Mouse (Mus musculus) heart, embryonic 13.5 days (tissue): ENCODE data around the gene Spty2d1. TPM values are rescaled to one million over a fixed set of nuclear protein-coding genes. Genes with fewer than 3 reads are reported as not detected.
"Not testable (repeated sequence)": the region's sequence is repeated elsewhere in the genome, so short reads cannot be mapped to it uniquely, and the experiment has no call there.

Experiments used
- ATAC-seq: fragments of 200-750 bp; cut with Nextera tagmentation; 2 replicates; pipeline ENCODE4 v1.8.0; 2017; ENCODE audit warnings: moderate TSS enrichment; ENCODE audit not compliant: insufficient number of reproducible peaks, low FRiP score, low TSS enrichment; ENCODE audit errors: extremely low read depth
- H3K27ac ChIP-seq: fragments of 300-500 bp; sonication (generic); replicated peaks from 2 replicates; pipeline ENCODE4 v1.5.1; 2015; ENCODE audit warnings: moderate library complexity, mild to moderate bottlenecking, inconsistent platforms
- H3K27me3 ChIP-seq: fragments of 300-500 bp; sonication (generic); replicated peaks from 2 replicates; pipeline ENCODE4 v1.6.1; 2015; ENCODE audit warnings: mild to moderate bottlenecking, inconsistent platforms
- H3K36me3 ChIP-seq: fragments of 300-500 bp; sonication (generic); 2 replicates; pipeline ENCODE4 v1.6.1; 2015; ENCODE audit warnings: mild to moderate bottlenecking, inconsistent platforms
- H3K4me1 ChIP-seq: fragments of 300-500 bp; sonication (generic); 2 replicates; pipeline ENCODE4 v1.6.1; 2015; ENCODE audit warnings: inconsistent platforms
- H3K4me2 ChIP-seq: fragments of 300-500 bp; sonication (generic); 2 replicates; pipeline ENCODE4 v1.6.1; 2015; ENCODE audit warnings: inconsistent platforms, mild to moderate bottlenecking, moderate library complexity
- H3K4me3 ChIP-seq: fragments of 300-500 bp; sonication (generic); 2 replicates; pipeline ENCODE4 v1.5.1; 2015; ENCODE audit warnings: moderate library complexity, mild to moderate bottlenecking, inconsistent platforms
- H3K9ac ChIP-seq: fragments of 300-500 bp; sonication (generic); 2 replicates; pipeline ENCODE4 v1.6.1; 2015; ENCODE audit warnings: inconsistent platforms, mild to moderate bottlenecking, moderate library complexity
- H3K9me3 ChIP-seq: fragments of 300-500 bp; sonication (generic); 2 replicates; pipeline ENCODE4 v1.6.1; 2016; ENCODE audit warnings: inconsistent platforms
- WGBS: fragments of 180-500 bp; shearing (Covaris S2); methylation state at CpG from one replicate; pipeline ENCODE4 v1.1.7; 2015; ENCODE audit warnings: mixed read lengths; 5-methylcytosine and 5-hydroxymethylcytosine counted together
- polyA plus RNA-seq: library from polyadenylated mRNA; unstranded; fragments of >200 nt; fragmentation: Nextera tagmentation; extraction: Ambion mirVana; gene quantifications from 2 replicates; pipeline ENCODE4 v1.2.1, GENCODE M21; 2015

The Spty2d1 gene
- polyA plus RNA-seq, 1 experiment from 2014 or later = 13.1 TPM

- H3K27ac ChIP-seq = no peak overlapping the region
- no peaks in the 10 kb centered on the region for H3K9me3 ChIP-seq
- H3K9ac ChIP-seq = peak overlapping the region; percentile 58; the same call in 1 of the 2 replicates
- ATAC-seq = no peak
- peaks cover 79% of the 10 kb centered on the region for H3K4me1 ChIP-seq
- H3K27me3 ChIP-seq = no peaks in the 10 kb centered on the region
- peaks cover 25% of the 10 kb centered on the region for H3K36me3 ChIP-seq
- 70% methylated on average over 4 of the region's 4 CpGs for WGBS
- no peak overlapping the region for H3K4me3 ChIP-seq
- H3K4me2 ChIP-seq = 0 out of 2 replicates have a peak overlapping the region, but pooled peaks have one; percentile 6
These were observed 6.3 kb downstream of the Spty2d1 start for GRCm38 (mm10) chr7:47001900-47002275.

GRCm38 (mm10) chr7:47001125-47001899, 6.9 kb downstream of the Spty2d1 start:
- H3K27me3 ChIP-seq = no peaks in the 10 kb centered on the region
- H3K9me3 ChIP-seq = no peaks in the 10 kb centered on the region
- no peak overlapping the region for H3K4me3 ChIP-seq
- peaks cover 31% of the 10 kb centered on the region for H3K36me3 ChIP-seq
- H3K27ac ChIP-seq = no peak overlapping the region
- H3K4me1 ChIP-seq = peaks cover 78% of the 10 kb centered on the region
- H3K4me2 ChIP-seq = no peak overlapping the region
- 57% methylated on average over 5 of the region's 5 CpGs for WGBS
- H3K9ac ChIP-seq = no peak overlapping the region
- no peak for ATAC-seq

- Histone ChIP-seq H3K4me2 (no peak overlapping the region), H3K27ac (no peak overlapping the region), H3K9me3 (no peaks in the 10 kb centered on the region), H3K36me3 (peaks cover 37% of the 10 kb centered on the region), H3K4me3 (no peak overlapping the region), H3K9ac (0 out of 2 replicates have a peak overlapping the region, but pooled peaks have one; percentile 44), H3K27me3 (no peaks in the 10 kb centered on the region), H3K4me1 (peaks cover 71% of the 10 kb centered on the region)
- WGBS = 54% methylated on average over 3 of the region's 3 CpGs
- no peak for ATAC-seq
These were observed 7.6 kb downstream of the Spty2d1 start for GRCm38 (mm10) chr7:47000644-47000983.

GRCm38 (mm10) chr7:46999983-47000643, 8.1 kb downstream of the Spty2d1 start:
- no peak overlapping the region for H3K4me3 ChIP-seq

GRCm38 (mm10) chr7:46998942-46999341, 9.3 kb downstream of the Spty2d1 start:
- no peak for ATAC-seq
- Histone ChIP-seq H3K27ac (no peak overlapping the region), H3K9ac (no peak overlapping the region), H3K4me1 (peaks cover 56% of the 10 kb centered on the region), H3K9me3 (no peaks in the 10 kb centered on the region), H3K4me3 (no peak overlapping the region), H3K4me2 (no peak overlapping the region), H3K36me3 (peaks cover 54% of the 10 kb centered on the region), H3K27me3 (no peaks in the 10 kb centered on the region)
- WGBS = 92% methylated on average over 2 of the region's 2 CpGs

More at GRCm38 (mm10) chr7:46999983-47000643, 8.1 kb downstream of the Spty2d1 start:
- Histone ChIP-seq H3K9me3 (no peaks in the 10 kb centered on the region), H3K27ac (no peak overlapping the region), H3K36me3 (peaks cover 42% of the 10 kb centered on the region), H3K4me2 (no peak overlapping the region), H3K4me1 (peaks cover 66% of the 10 kb centered on the region), H3K27me3 (no peaks in the 10 kb centered on the region), H3K9ac (0 out of 2 replicates have a peak overlapping the region, but pooled peaks have one; percentile 44)
- 78% methylated on average over 8 of the region's 8 CpGs for WGBS
- ATAC-seq = no peak

- ATAC-seq = no peak
- peak overlapping the region; percentile 33 for H3K4me2 ChIP-seq
- H3K4me3 ChIP-seq = no peak overlapping the region
- no peaks in the 10 kb centered on the region for H3K27me3 ChIP-seq
- peaks cover 45% of the 10 kb centered on the region for H3K4me1 ChIP-seq
- H3K9me3 ChIP-seq = no peaks in the 10 kb centered on the region
- peak overlapping the region; percentile 28 for H3K27ac ChIP-seq
- 61% methylated on average over 21 of the region's 21 CpGs for WGBS
- peaks cover 65% of the 10 kb centered on the region for H3K36me3 ChIP-seq
- H3K9ac ChIP-seq = 0 out of 2 replicates have a peak overlapping the region, but pooled peaks have one; percentile 19
These were observed 10.4 kb downstream of the Spty2d1 start for GRCm38 (mm10) chr7:46997644-46998395.

GRCm38 (mm10) chr7:46997008-46997407, 11.2 kb downstream of the Spty2d1 start:
- Histone ChIP-seq H3K9ac (no peak overlapping the region), H3K27me3 (no peaks in the 10 kb centered on the region), H3K4me3 (no peak overlapping the region), H3K36me3 (peaks cover 72% of the 10 kb centered on the region), H3K4me1 (peaks cover 37% of the 10 kb centered on the region), H3K4me2 (no peak overlapping the region), H3K27ac (no peak overlapping the region), H3K9me3 (no peaks in the 10 kb centered on the region)
- 75% methylated on average over 4 of the region's 4 CpGs for WGBS
- no peak for ATAC-seq

- no peak overlapping the region for H3K4me2 ChIP-seq
- H3K27ac ChIP-seq = no peak overlapping the region
- no peak overlapping the region for H3K9ac ChIP-seq
- H3K4me1 ChIP-seq = peaks cover 23% of the 10 kb centered on the region
- no peaks in the 10 kb centered on the region for H3K9me3 ChIP-seq
- H3K36me3 ChIP-seq = peaks cover 84% of the 10 kb centered on the region
- H3K27me3 ChIP-seq = no peaks in the 10 kb centered on the region
- no peak overlapping the region for H3K4me3 ChIP-seq
- ATAC-seq = no peak
- 82% methylated on average over 3 of the region's 3 CpGs for WGBS
These were observed 12.7 kb downstream of the Spty2d1 start for GRCm38 (mm10) chr7:46995558-46995957.

GRCm38 (mm10) chr7:46993079-46993478, 15.1 kb downstream of the Spty2d1 start:
- Histone ChIP-seq H3K4me2 (no peak overlapping the region), H3K9ac (no peak overlapping the region), H3K4me1 (peaks cover 19% of the 10 kb centered on the region), H3K27me3 (no peaks in the 10 kb centered on the region), H3K9me3 (no peaks in the 10 kb centered on the region), H3K36me3 (peaks cover 78% of the 10 kb centered on the region), H3K27ac (no peak overlapping the region), H3K4me3 (no peak overlapping the region)
- 85% methylated on average over 8 of the region's 8 CpGs for WGBS
- no peak for ATAC-seq

- H3K27ac ChIP-seq, H3K9me3 ChIP-seq, H3K4me2 ChIP-seq, ATAC-seq, H3K27me3 ChIP-seq, H3K4me3 ChIP-seq, H3K9ac ChIP-seq: not testable (repeated sequence)
- 42% methylated on average over 4 of the region's 4 CpGs for WGBS
- H3K4me1 ChIP-seq = peaks cover 24% of the 10 kb centered on the region
- H3K36me3 ChIP-seq = peaks cover 41% of the 10 kb centered on the region
These were observed 18.8 kb downstream of the Spty2d1 start for GRCm38 (mm10) chr7:46989387-46989786.

GRCm38 (mm10) chr7:46987073-46987472, 21.1 kb downstream of the Spty2d1 start:
- Histone ChIP-seq H3K4me3 (no peak overlapping the region), H3K9ac (no peak overlapping the region), H3K27me3 (no peaks in the 10 kb centered on the region), H3K4me2 (no peak overlapping the region), H3K36me3 (peaks cover 20% of the 10 kb centered on the region), H3K27ac (peak overlapping the region; percentile 50), H3K9me3 (no peaks in the 10 kb centered on the region), H3K4me1 (peaks cover 24% of the 10 kb centered on the region)
- ATAC-seq = no peak
- 32% methylated on average over 2 of the region's 2 CpGs for WGBS
